Mouse (Mus musculus) midbrain, embryonic 14.5 days (tissue): Measurements from ENCODE around the gene Pgbd5. TPM values are rescaled to one million over a fixed set of nuclear protein-coding genes. Genes with fewer than 3 reads are reported as not detected.

Source experiments
- ATAC-seq: fragments of 200-750 bp; cut with Nextera tagmentation; 2 replicates; pipeline ENCODE4 v1.8.0; 2017; ENCODE audit warnings: moderate number of reproducible peaks, moderate library complexity; ENCODE audit not compliant: low FRiP score, low TSS enrichment
- DNase-seq: peaks from one replicate; pipeline ENCODE4 v3.0.0-alpha.2; 2015
- H3K27ac ChIP-seq: fragments of 300-500 bp; sonication (generic); replicated peaks from 2 replicates; pipeline ENCODE4 v1.5.1; 2014; ENCODE audit warnings: mild to moderate bottlenecking, low read depth, low read length, moderate library complexity
- H3K27me3 ChIP-seq: fragments of 300-500 bp; sonication (generic); 2 replicates; pipeline ENCODE4 v1.6.1; 2014; ENCODE audit warnings: low read length, control low read depth, mixed read lengths; ENCODE audit not compliant: control insufficient read depth, insufficient read depth
- H3K36me3 ChIP-seq: fragments of 300-500 bp; sonication (generic); 2 replicates; pipeline ENCODE4 v1.6.1; 2014; ENCODE audit warnings: low read length, control low read depth; ENCODE audit not compliant: control insufficient read depth, insufficient read depth
- H3K4me1 ChIP-seq: fragments of 300-500 bp; sonication (generic); 2 replicates; pipeline ENCODE4 v1.6.1; 2014; ENCODE audit warnings: mild to moderate bottlenecking, antibody characterized with exemption, low read length, control low read depth; ENCODE audit not compliant: control insufficient read depth, insufficient read depth
- H3K4me2 ChIP-seq: fragments of 300-500 bp; sonication (generic); 2 replicates; pipeline ENCODE4 v1.6.1; 2014; ENCODE audit warnings: mild to moderate bottlenecking, low read length, moderate library complexity
- H3K4me3 ChIP-seq: fragments of 300-500 bp; sonication (generic); replicated peaks from 2 replicates; pipeline ENCODE4 v1.5.1; 2014; ENCODE audit warnings: low read depth, low read length
- H3K9ac ChIP-seq: fragments of 300-500 bp; sonication (generic); replicated peaks from 2 replicates; pipeline ENCODE4 v1.6.1; 2014; ENCODE audit warnings: mild to moderate bottlenecking, low read length, moderate library complexity
- H3K9me3 ChIP-seq: fragments of 300-500 bp; sonication (generic); 2 replicates; pipeline ENCODE4 v1.6.1; 2016; ENCODE audit warnings: low read length, control low read depth, mixed read lengths; ENCODE audit not compliant: control insufficient read depth
- WGBS: fragments of 180-500 bp; shearing (Covaris S2); extraction: QIAGEN DNeasy Blood & Tissue Kit; methylation state at CpG from one replicate; pipeline ENCODE4 v1.1.7; 2014; 5-methylcytosine and 5-hydroxymethylcytosine counted together
- polyA plus RNA-seq: library from polyadenylated mRNA; unstranded; fragments of >200 nt; fragmentation: Nextera tagmentation; extraction: Ambion mirVana; gene quantifications from 2 replicates; pipeline ENCODE4 v1.2.1, GENCODE M21; 2014

The Pgbd5 gene
- polyA plus RNA-seq, 1 experiment from 2014 or later = 13.8 TPM

GRCm38 (mm10) chr8:124403876-124404275 lies 35.6 kb downstream of the Pgbd5 start:
- no peaks in the 10 kb centered on the region for H3K36me3 ChIP-seq
- WGBS = 44% methylated on average over 3 of the region's 3 CpGs
- no peak overlapping the region for H3K4me3 ChIP-seq
- H3K27me3 ChIP-seq = no peaks in the 10 kb centered on the region
- H3K4me1 ChIP-seq = 0 out of 2 replicates have a peak, but pooled peaks cover 4% of the 10 kb centered on the region
- no peak overlapping the region for H3K9ac ChIP-seq
- H3K9me3 ChIP-seq = no peaks in the 10 kb centered on the region
- no peak overlapping the region for H3K27ac ChIP-seq
- ATAC-seq (no peak), DNase-seq (peak; percentile 59)
- no peak overlapping the region for H3K4me2 ChIP-seq

GRCm38 (mm10) chr8:124399403-124399861 lies 40.0 kb downstream of the Pgbd5 start:
- Histone ChIP-seq H3K27ac (no peak overlapping the region), H3K9me3 (no peaks in the 10 kb centered on the region), H3K27me3 (no peaks in the 10 kb centered on the region), H3K4me2 (no peak overlapping the region), H3K4me1 (0 out of 2 replicates have a peak, but pooled peaks cover 4% of the 10 kb centered on the region), H3K36me3 (no peaks in the 10 kb centered on the region), H3K4me3 (no peak overlapping the region), H3K9ac (no peak overlapping the region)
- ATAC-seq (no peak), DNase-seq (no peak)
- WGBS = 77% methylated on average over 11 of the region's 11 CpGs

GRCm38 (mm10) chr8:124398843-124399402 lies 40.5 kb downstream of the Pgbd5 start:
- no peaks in the 10 kb centered on the region for H3K9me3 ChIP-seq
- no peaks in the 10 kb centered on the region for H3K27me3 ChIP-seq
- H3K4me3 ChIP-seq = no peak overlapping the region
- H3K4me2 ChIP-seq = no peak overlapping the region
- no peaks in the 10 kb centered on the region for H3K36me3 ChIP-seq
- H3K9ac ChIP-seq = no peak overlapping the region
- DNase-seq (peak; percentile 70), ATAC-seq (no peak)
- WGBS = 36% methylated on average over 12 of the region's 12 CpGs
- H3K4me1 ChIP-seq = 0 out of 2 replicates have a peak, but pooled peaks cover 2% of the 10 kb centered on the region
- no peak overlapping the region for H3K27ac ChIP-seq

DNA sequence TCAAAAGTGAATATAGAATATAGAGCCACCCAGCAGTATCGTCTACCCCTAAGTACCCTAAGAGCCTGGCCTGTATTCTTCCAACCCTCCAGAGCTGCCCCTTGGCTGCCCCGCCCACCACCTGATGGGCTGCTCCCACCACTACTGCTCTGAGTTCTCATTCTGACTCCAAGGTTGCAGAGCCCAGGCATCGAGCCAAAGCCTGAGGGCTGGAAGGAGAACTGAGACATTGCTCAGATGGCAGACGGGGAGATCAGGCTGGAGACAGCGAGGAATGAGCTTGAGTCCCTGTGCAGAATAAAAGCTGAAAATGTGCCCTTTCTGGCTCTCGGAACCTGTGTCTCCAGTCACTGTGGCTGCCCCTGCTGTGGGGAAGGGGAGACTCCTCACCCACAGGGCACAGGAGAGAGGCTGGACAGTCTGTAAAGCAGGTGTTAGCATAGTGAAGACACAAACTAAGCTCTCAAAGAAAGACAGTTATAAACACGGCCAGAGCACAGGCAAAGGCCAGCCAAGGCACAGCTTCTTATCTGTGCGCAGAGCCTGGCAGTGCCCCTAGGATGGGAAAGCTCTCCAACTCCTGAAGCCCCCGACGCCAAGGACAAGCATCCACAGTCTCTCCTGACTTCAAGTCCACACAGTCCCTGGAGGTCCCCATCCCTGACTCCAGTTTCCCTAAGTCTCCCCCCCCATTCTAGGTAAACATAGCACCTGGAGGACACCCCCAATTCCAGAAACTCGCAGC lies 42.0 kb downstream of the Pgbd5 start:
- Histone ChIP-seq H3K4me3 (no peak overlapping the region), H3K4me1 (no peaks in the 10 kb centered on the region), H3K9me3 (no peaks in the 10 kb centered on the region), H3K27me3 (no peaks in the 10 kb centered on the region), H3K4me2 (no peak overlapping the region), H3K36me3 (no peaks in the 10 kb centered on the region), H3K27ac (no peak overlapping the region), H3K9ac (no peak overlapping the region)
- WGBS = 87% methylated on average over 11 of the region's 11 CpGs
- DNase-seq (no peak), ATAC-seq (no peak)

- no peaks in the 10 kb centered on the region for H3K36me3 ChIP-seq
- WGBS = 88% methylated on average over 2 of the region's 2 CpGs
- H3K9me3 ChIP-seq = no peaks in the 10 kb centered on the region
- H3K4me2 ChIP-seq = no peak overlapping the region
- DNase-seq (no peak), ATAC-seq (no peak)
- H3K27ac ChIP-seq = no peak overlapping the region
- H3K4me1 ChIP-seq = no peaks in the 10 kb centered on the region
- H3K9ac ChIP-seq = no peak overlapping the region
- H3K27me3 ChIP-seq = no peaks in the 10 kb centered on the region
- H3K4me3 ChIP-seq = no peak overlapping the region
Observed at GRCm38 (mm10) chr8:124396531-124396930, 42.9 kb downstream of the Pgbd5 start.

- Histone ChIP-seq H3K36me3 (no peaks in the 10 kb centered on the region), H3K9me3 (no peaks in the 10 kb centered on the region), H3K4me2 (no peak overlapping the region), H3K9ac (no peak overlapping the region), H3K27ac (no peak overlapping the region), H3K4me3 (no peak overlapping the region), H3K4me1 (no peaks in the 10 kb centered on the region), H3K27me3 (no peaks in the 10 kb centered on the region)
- DNase-seq = no peak
- no peak for ATAC-seq
- 79% methylated on average over 7 of the region's 7 CpGs for WGBS
Observed at GRCm38 (mm10) chr8:124395392-124395791, 44.1 kb downstream of the Pgbd5 start.

GRCm38 (mm10) chr8:124394951-124395350 lies 44.5 kb downstream of the Pgbd5 start:
- ATAC-seq (no peak), DNase-seq (no peak)
- Histone ChIP-seq H3K27ac (no peak overlapping the region), H3K4me2 (no peak overlapping the region), H3K9ac (no peak overlapping the region), H3K4me1 (no peaks in the 10 kb centered on the region), H3K27me3 (no peaks in the 10 kb centered on the region), H3K4me3 (no peak overlapping the region), H3K9me3 (no peaks in the 10 kb centered on the region), H3K36me3 (no peaks in the 10 kb centered on the region)
- 86% methylated on average over 7 of the region's 7 CpGs for WGBS

DNA sequence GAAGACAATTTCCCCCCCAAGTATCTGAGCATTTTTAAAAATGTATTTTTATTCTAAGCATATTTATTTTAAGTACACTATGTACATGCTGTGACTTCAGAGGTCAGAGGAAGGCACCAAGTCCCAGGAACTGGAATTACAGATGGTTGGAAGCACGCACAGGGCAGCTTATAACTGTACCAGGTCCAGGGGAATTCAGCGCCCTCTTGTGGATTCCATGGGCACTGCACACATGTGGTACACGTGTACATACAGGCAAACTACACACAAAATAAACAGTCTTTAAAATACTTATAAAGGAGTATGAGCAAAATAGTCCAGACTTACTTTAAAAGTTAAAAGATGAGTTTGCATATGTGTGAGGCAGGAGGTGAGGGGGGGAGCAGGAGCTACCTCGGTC lies 45.5 kb downstream of the Pgbd5 start:
- no peak overlapping the region for H3K4me2 ChIP-seq
- no peaks in the 10 kb centered on the region for H3K4me1 ChIP-seq
- no peaks in the 10 kb centered on the region for H3K9me3 ChIP-seq
- no peak overlapping the region for H3K27ac ChIP-seq
- H3K36me3 ChIP-seq = no peaks in the 10 kb centered on the region
- H3K27me3 ChIP-seq = no peaks in the 10 kb centered on the region
- H3K9ac ChIP-seq = no peak overlapping the region
- ATAC-seq (no peak), DNase-seq (no peak)
- 82% methylated on average over 4 of the region's 4 CpGs for WGBS
- no peak overlapping the region for H3K4me3 ChIP-seq

DNA sequence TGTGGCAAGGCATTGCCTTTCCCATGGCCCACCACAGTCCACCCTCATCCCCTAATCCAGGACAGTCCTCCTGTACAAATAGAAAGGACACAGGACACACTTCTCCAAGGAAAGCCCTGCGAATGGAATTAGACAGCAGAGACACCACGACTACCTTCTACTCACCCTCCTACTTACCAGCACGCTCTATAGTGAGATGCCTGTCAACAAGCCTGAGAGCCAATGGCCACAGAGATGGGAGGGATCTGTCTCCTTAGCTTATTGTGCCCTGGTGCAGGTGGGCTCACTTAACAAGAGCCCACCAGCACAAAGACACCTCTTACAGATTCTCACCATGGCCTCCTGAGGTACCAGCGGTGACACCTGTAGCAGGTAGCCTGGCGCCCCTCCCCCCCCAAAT lies 46.4 kb downstream of the Pgbd5 start:
- Histone ChIP-seq H3K27ac (no peak overlapping the region), H3K36me3 (no peaks in the 10 kb centered on the region), H3K9ac (no peak overlapping the region), H3K4me2 (no peak overlapping the region), H3K9me3 (no peaks in the 10 kb centered on the region), H3K27me3 (no peaks in the 10 kb centered on the region), H3K4me3 (no peak overlapping the region), H3K4me1 (no peaks in the 10 kb centered on the region)
- no peak for ATAC-seq
- no peak for DNase-seq
- 84% methylated on average over 5 of the region's 5 CpGs for WGBS
